Mouse (Mus musculus) cerebellum, adult 11 months (tissue): ENCODE data around the gene Sapcd1.
A peak's percentile ranks its signal among the peaks of the same experiment; 100 is the strongest.
"Not testable (repeated sequence)": the region's sequence is repeated elsewhere in the genome, so short reads cannot be mapped to it uniquely, and the experiment has no call there.

ENCODE experiments used
- DNase-seq: peaks from one replicate; pipeline ENCODE4 v3.0.0; 2022

The Sapcd1 gene

GRCm38 (mm10) chr17:35028315-35028714, 499 bp upstream of the Sapcd1 start:
- no peak for DNase-seq

- DNase-seq = no peak
These were observed 1.6 kb downstream of the Sapcd1 start for GRCm38 (mm10) chr17:35026206-35026605.

GRCm38 (mm10) chr17:35024691-35025488, 2.9 kb downstream of the Sapcd1 start:
- no peak for DNase-seq

GRCm38 (mm10) chr17:35024261-35024660, 3.6 kb downstream of the Sapcd1 start:
- no peak for DNase-seq

GRCm38 (mm10) chr17:35023756-35024155, 4.1 kb downstream of the Sapcd1 start:
- DNase-seq = no peak

- DNase-seq = no peak
These were observed 4.6 kb downstream of the Sapcd1 start for GRCm38 (mm10) chr17:35023221-35023620.

GRCm38 (mm10) chr17:35022541-35023060, 5.2 kb downstream of the Sapcd1 start:
- DNase-seq = no peak

GRCm38 (mm10) chr17:35021842-35022477, 5.9 kb downstream of the Sapcd1 start:
- no peak for DNase-seq

GRCm38 (mm10) chr17:35021163-35021808, 6.5 kb downstream of the Sapcd1 start:
- DNase-seq = peak; percentile 86

GRCm38 (mm10) chr17:35020551-35020950, 7.3 kb downstream of the Sapcd1 start:
- DNase-seq = no peak

- no peak for DNase-seq
These were observed 7.9 kb downstream of the Sapcd1 start for GRCm38 (mm10) chr17:35019894-35020293.

GRCm38 (mm10) chr17:35018171-35018570, 9.6 kb downstream of the Sapcd1 start:
- DNase-seq = no peak

- DNase-seq = peak; percentile 22
These were observed 10.1 kb downstream of the Sapcd1 start for GRCm38 (mm10) chr17:35017706-35018030.

GRCm38 (mm10) chr17:35016791-35017705, 10.8 kb downstream of the Sapcd1 start:
- peak; percentile 32 for DNase-seq

- DNase-seq = peak; percentile 80
These were observed 11.4 kb downstream of the Sapcd1 start, which contains the start of gene Vwa7 for GRCm38 (mm10) chr17:35016376-35016775. TSS of gene Vwa7 (plus strand) at chr17:35016579.

- no peak for DNase-seq
These were observed 12.5 kb downstream of the Sapcd1 start for GRCm38 (mm10) chr17:35015296-35015695.

- DNase-seq = no peak
These were observed 14.6 kb downstream of the Sapcd1 start for GRCm38 (mm10) chr17:35013221-35013620.

GRCm38 (mm10) chr17:35012430-35012829, 15.4 kb downstream of the Sapcd1 start:
- DNase-seq = peak; percentile 21

- DNase-seq = no peak
These were observed 16.4 kb downstream of the Sapcd1 start for GRCm38 (mm10) chr17:35011440-35011839.

GRCm38 (mm10) chr17:35009586-35009985, 18.2 kb downstream of the Sapcd1 start:
- peak; percentile 72 for DNase-seq

GRCm38 (mm10) chr17:35007387-35007991, 20.3 kb downstream of the Sapcd1 start:
- DNase-seq = no peak

GRCm38 (mm10) chr17:35005902-35006301, 21.9 kb downstream of the Sapcd1 start:
- not testable (repeated sequence) for DNase-seq
